Mouse (Mus musculus) liver, embryonic 14.5 days (tissue): ENCODE results near the gene Smyd1. TPM values are rescaled to one million over a fixed set of nuclear protein-coding genes. Genes with fewer than 3 reads are reported as not detected.

ENCODE experiments used
- ATAC-seq: fragments of 200-750 bp; cut with Nextera tagmentation; 2 replicates; pipeline ENCODE4 v1.8.0; 2017; ENCODE audit warnings: moderate number of reproducible peaks, mild to moderate bottlenecking, moderate library complexity; ENCODE audit not compliant: insufficient read depth
- DNase-seq, 3 experiments: peaks; one replicate each; pipeline ENCODE4 v3.0.0-alpha.2; 2012 to 2013; ENCODE audit warnings: low read depth in 3 of 3, low spot score in 3 of 3
- H3K27ac ChIP-seq: fragments of 300-500 bp; sonication (generic); 2 replicates; pipeline ENCODE4 v1.5.1; 2014; ENCODE audit warnings: moderate library complexity, mild to moderate bottlenecking, control low read depth, inconsistent platforms
- H3K27me3 ChIP-seq: fragments of 300-500 bp; sonication (generic); 2 replicates; pipeline ENCODE4 v1.6.1; 2014; ENCODE audit warnings: mild to moderate bottlenecking, low read length, moderate library complexity; ENCODE audit not compliant: control insufficient read depth, insufficient read depth
- H3K36me3 ChIP-seq: fragments of 300-500 bp; sonication (generic); replicated peaks from 2 replicates; pipeline ENCODE4 v1.6.1; 2014; ENCODE audit warnings: low read depth; ENCODE audit not compliant: control insufficient read depth, insufficient read depth
- H3K4me1 ChIP-seq, 2 experiments: fragments of 200-500 bp in 1 of 2; fragments of 300-500 bp in 1 of 2; sonication (generic) in 1 of 2; replicated peaks; 2 replicates each; pipeline ENCODE4 v1.6.1; 2012 to 2014; ENCODE audit warnings: antibody characterized with exemption in 1 of 2, inconsistent platforms in 1 of 2, low read length in 1 of 2; ENCODE audit not compliant: control insufficient read depth in 2 of 2, insufficient read depth in 2 of 2
- H3K4me2 ChIP-seq: fragments of 300-500 bp; sonication (generic); 2 replicates; pipeline ENCODE4 v1.6.1; 2014; ENCODE audit warnings: low read depth, mild to moderate bottlenecking, control low read depth, moderate library complexity
- H3K4me3 ChIP-seq, 2 experiments: fragments of 200-500 bp in 1 of 2; fragments of 300-500 bp in 1 of 2; sonication (generic) in 1 of 2; 2 replicates each; pipeline ENCODE4 v1.5.1; 2012 to 2014; ENCODE audit warnings: low read depth in 2 of 2, low read length in 2 of 2, mild to moderate bottlenecking in 2 of 2, control low read depth in 1 of 2, inconsistent platforms in 1 of 2, moderate library complexity in 1 of 2; ENCODE audit not compliant: insufficient read depth in 1 of 2
- H3K9ac ChIP-seq: fragments of 300-500 bp; sonication (generic); replicated peaks from 2 replicates; pipeline ENCODE4 v1.6.1; 2014; ENCODE audit warnings: mild to moderate bottlenecking, control low read depth, moderate library complexity
- H3K9me3 ChIP-seq: fragments of 300-500 bp; sonication (generic); 2 replicates; pipeline ENCODE4 v1.6.1; 2016; ENCODE audit warnings: low read length, mixed read lengths; ENCODE audit not compliant: control insufficient read depth
- CTCF ChIP-seq: IDR thresholded peaks from 2 replicates; pipeline ENCODE4 v1.5.1; 2016; ENCODE audit warnings: antibody characterized with exemption, low read depth, control low read depth
- EP300 ChIP-seq: IDR thresholded peaks from 2 replicates; pipeline ENCODE4 v1.6.1; 2016; ENCODE audit warnings: antibody characterized with exemption, low read depth
- WGBS: fragments of 180-500 bp; shearing (Covaris S2); extraction: QIAGEN DNeasy Blood & Tissue Kit; methylation state at CpG from one replicate; pipeline ENCODE4 v1.1.7; 2014; ENCODE audit not compliant: insufficient replicate concordance; 5-methylcytosine and 5-hydroxymethylcytosine counted together
- polyA plus RNA-seq, 2 experiments: library from polyadenylated mRNA; depleted of rRNA in 1 of 2; stranded (reverse) in 1 of 2; unstranded in 1 of 2; fragments of >200 nt; fragmentation: Nextera tagmentation in 1 of 2; extraction: Ambion mirVana in 1 of 2; gene quantifications; 2 replicates each; pipeline versions ENCODE4 v1.2.1 to v1.2.3; 2012 to 2014

Smyd1 gene
- polyA plus RNA-seq (2012; rRNA removed), result 0.04 and 0.08 TPM in 2 replicates
- polyA plus RNA-seq (2014; fragmentation: Nextera tagmentation; extraction: Ambion mirVana), result 0.11 TPM in 1 of 2 replicates, not detected in the other

DNA sequence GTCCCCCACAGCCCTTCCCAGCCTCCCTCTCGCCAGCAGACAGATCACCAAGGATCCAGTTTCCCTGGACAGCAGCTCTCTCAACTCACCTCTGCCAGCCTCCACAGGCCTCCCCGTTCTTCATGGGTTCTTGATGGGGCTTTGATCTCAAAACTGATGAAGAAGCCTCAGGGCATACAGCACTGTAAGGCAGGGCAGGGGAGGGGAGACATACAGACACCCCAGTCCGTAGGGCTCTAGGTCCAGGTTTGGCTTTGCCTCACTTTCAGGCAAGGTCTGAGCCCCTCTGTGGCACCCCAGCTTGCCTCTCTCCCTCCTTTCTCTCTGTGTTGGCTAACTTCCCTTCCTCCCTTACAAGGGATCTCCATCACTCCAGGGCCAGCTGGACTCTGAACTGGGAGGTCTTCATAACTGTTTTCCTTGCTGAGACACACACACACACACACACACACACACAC is at the start of gene Smyd1:
TSS of gene Smyd1 (minus strand) at position 408 of the 458 bp plus-strand sequence.
- H3K4me2 ChIP-seq, result no peak within 1 kb of the TSS
- no peak within 1 kb of the TSS for H3K4me3 ChIP-seq
- no peak within 1 kb of the TSS for H3K9ac ChIP-seq
- H3K9me3 ChIP-seq, result no peaks in the 10 kb centered on the region
- no peaks in the 10 kb centered on the region for H3K36me3 ChIP-seq
- ATAC-seq (no peak), DNase-seq (no peak)
- H3K27me3 ChIP-seq, result no peaks in the 10 kb centered on the region
- H3K4me1 ChIP-seq, result no peaks in the 10 kb centered on the region
- no peak for TF ChIP-seq EP300
- TF ChIP-seq CTCF, result no peak
- 54% methylated on average over 3 of the region's 3 CpGs for WGBS
- no peak within 1 kb of the TSS for H3K27ac ChIP-seq

DNA sequence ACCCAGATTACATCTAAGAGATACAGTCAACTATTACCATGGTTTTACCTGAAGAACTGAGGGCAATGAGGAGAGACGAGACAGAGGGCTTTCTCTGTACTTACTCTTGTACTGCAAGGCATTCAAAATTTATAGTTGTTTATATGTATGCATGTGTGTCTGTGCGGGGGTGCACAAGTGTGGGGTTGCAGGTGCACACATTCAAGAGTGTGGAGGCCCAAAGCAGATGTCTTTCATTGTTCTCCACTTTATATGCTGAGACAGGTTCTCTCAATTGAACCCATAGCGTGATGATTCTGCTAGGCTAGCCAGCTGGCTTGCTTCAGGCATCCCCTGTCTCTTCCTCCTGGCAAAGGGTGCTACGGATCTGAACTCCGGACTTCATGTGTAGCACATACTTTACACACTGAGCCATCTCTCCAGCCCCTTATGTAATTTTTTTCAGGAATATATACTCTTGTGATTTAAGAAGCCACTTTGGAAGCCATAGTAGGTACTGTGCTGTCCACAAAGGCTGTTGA is 49.1 kb upstream of the Smyd1 start:
- DNase-seq (no peak), ATAC-seq (no peak)
- Histone ChIP-seq H3K27me3 (no peaks in the 10 kb centered on the region), H3K4me1 (no peaks in the 10 kb centered on the region), H3K9me3 (no peaks in the 10 kb centered on the region), H3K4me3 (no peak overlapping the region), H3K4me2 (no peak overlapping the region), H3K9ac (no peak overlapping the region), H3K36me3 (no peaks in the 10 kb centered on the region), H3K27ac (no peak overlapping the region)
- TF ChIP-seq CTCF (no peak), EP300 (no peak)
- 71% methylated on average over 5 of the region's 5 CpGs for WGBS

DNA sequence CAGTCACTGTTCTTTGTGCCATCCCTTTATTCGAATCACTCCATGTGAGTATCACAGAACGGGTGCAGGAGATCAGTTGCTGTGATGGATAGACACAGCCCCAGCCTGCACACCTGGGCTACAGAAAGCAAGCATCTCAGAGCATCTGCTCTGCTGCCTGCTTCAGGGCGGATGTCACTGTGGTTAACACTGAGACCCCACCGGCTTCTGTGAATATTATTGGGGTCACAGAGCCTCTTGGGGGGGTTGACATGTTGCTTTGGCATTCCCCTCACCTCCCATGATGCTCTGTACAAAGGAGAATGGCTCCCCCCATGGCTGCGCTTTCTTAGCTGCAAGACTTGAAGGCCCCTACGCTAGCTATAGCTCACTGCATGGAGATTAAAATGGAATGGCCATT is 47.4 kb upstream of the Smyd1 start:
- no peak overlapping the region for H3K9ac ChIP-seq
- no peak for DNase-seq
- no peaks in the 10 kb centered on the region for H3K27me3 ChIP-seq
- no peak overlapping the region for H3K4me2 ChIP-seq
- 64% methylated on average over 6 of the region's 6 CpGs for WGBS
- no peaks in the 10 kb centered on the region for H3K9me3 ChIP-seq
- no peak overlapping the region for H3K4me3 ChIP-seq
- TF ChIP-seq CTCF, result no peak
- no peak for TF ChIP-seq EP300
- no peak overlapping the region for H3K27ac ChIP-seq
- no peak for ATAC-seq
- no peaks in the 10 kb centered on the region for H3K4me1 ChIP-seq
- no peaks in the 10 kb centered on the region for H3K36me3 ChIP-seq

DNA sequence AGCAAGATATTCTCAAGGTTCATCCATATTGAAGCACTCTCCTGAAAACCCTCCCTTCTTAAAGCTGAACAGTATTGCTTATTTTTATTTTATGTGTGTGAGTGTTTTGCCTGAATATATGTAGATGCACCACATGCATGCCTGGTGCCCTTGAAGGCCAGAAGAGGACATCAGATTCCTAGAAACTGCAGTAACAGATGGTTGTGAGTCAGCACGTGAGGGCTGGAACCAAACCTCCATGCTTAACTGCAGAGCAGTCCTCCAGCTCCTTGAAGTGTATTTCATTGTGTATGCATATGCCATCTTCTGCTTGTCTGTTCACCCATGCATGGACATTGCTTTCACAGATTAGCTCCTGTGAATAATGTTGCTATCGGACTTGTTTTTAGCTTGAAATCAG is 42.0 kb upstream of the Smyd1 start:
- no peaks in the 10 kb centered on the region for H3K27me3 ChIP-seq
- no peak for ATAC-seq
- TF ChIP-seq EP300 (no peak), CTCF (no peak)
- H3K36me3 ChIP-seq, result no peaks in the 10 kb centered on the region
- H3K4me3 ChIP-seq, result no peak overlapping the region
- no peaks in the 10 kb centered on the region for H3K4me1 ChIP-seq
- H3K4me2 ChIP-seq, result no peak overlapping the region
- H3K9ac ChIP-seq, result no peak overlapping the region
- H3K9me3 ChIP-seq, result no peaks in the 10 kb centered on the region
- no peak overlapping the region for H3K27ac ChIP-seq
- DNase-seq, result no peak
- WGBS, result 49% methylated on average over 2 of the region's 2 CpGs

DNA sequence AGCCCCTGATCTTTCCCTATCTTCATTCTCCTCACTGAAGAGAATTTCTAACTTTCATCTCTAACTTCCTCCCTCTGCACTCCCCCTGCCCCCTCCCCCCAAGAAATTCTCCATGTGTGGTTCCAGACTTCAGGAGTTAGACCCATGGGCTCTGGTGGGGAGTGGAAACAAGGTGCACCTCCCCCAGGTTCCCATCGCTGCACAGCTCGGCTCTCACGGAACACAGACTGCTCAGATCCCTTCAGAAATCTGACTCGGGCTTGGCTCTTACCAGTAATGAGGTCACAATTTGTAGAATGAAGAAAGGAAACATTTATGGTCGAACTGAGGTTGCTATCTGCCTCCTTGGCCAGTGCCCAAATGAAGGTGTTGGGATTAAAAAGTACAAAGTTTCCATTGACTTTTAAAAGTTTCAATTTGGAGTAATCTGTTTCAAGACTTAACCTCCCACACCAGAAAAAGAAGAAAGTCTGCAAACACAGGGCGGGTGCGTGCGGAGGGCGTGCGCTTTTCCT is 39.2 kb upstream of the Smyd1 start:
- ATAC-seq, result no peak
- Histone ChIP-seq H3K4me2 (no peak overlapping the region), H3K27me3 (no peaks in the 10 kb centered on the region), H3K4me1 (no peaks in the 10 kb centered on the region), H3K27ac (no peak overlapping the region), H3K4me3 (no peak overlapping the region), H3K36me3 (no peaks in the 10 kb centered on the region), H3K9me3 (no peaks in the 10 kb centered on the region), H3K9ac (no peak overlapping the region)
- WGBS, result 73% methylated on average over 10 of the region's 10 CpGs
- no peak for DNase-seq
- TF ChIP-seq CTCF (no peak), EP300 (no peak)
